Mouse (Mus musculus): ENCODE measurements around the gene Tmem266. TPM values are rescaled to one million over a fixed set of nuclear protein-coding genes. Genes with fewer than 3 reads are reported as not detected.

Gene Tmem266
- polyA plus RNA-seq, 1 experiment from 2014 or later: 0.94 TPM

DNA sequence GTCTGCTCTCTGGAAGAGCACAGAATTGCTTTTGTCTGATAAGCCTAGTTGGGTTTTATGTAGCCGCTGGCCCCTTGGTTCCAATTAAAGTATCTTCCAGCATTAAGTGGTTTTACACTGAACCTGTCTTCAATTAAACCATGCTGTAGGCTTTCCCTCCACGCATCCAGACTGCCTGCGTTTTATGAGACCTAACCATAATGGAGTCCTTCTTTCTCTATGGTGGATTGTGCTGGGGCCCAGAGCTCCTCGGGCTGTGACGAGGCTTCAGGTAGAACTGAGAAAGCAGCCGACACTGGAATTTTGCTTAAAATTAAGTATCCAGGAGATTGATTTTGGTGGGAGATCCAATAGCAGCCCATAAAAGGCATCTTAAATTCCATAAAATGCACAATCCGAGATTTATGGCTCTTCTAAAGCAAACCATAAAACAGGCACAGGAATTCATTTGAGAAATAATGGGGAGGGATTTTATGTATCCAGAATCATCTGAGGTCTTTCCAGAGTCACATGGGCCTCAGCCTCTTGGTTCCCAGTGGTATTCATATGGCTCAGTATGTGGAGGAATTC, 72.4 kb downstream of the Tmem266 start:
- Histone ChIP-seq H3K27me3 (replicated peaks; ENCODE audit: control insufficient read depth, insufficient read depth, low read length) (no peaks in the 10 kb centered on the region), H3K4me2 (ENCODE audit: low read length) (no peak overlapping the region), H3K27ac (ENCODE audit: low read depth, low read length) (no peak overlapping the region), H3K9ac (ENCODE audit: low read length) (no peak overlapping the region), H3K36me3 (ENCODE audit: control insufficient read depth, insufficient read depth, low read length) (no peaks in the 10 kb centered on the region), H3K9me3 (replicated peaks; ENCODE audit: control insufficient read depth, low read length) (no peaks in the 10 kb centered on the region), H3K4me1 (ENCODE audit: control insufficient read depth, insufficient read depth, low read length) (no peaks in the 10 kb centered on the region), H3K4me3 (ENCODE audit: low read depth, low read length) (no peak overlapping the region)
- ATAC-seq (no peak), DNase-seq (ENCODE audit: low spot score) (no peak)
- 79% methylated on average over 7 of the region's 7 CpGs for WGBS

GRCm38 (mm10) chr9:55402276-55402675, 75.6 kb downstream of the Tmem266 start:
- Histone ChIP-seq H3K9ac (ENCODE audit: low read length) (no peak overlapping the region), H3K27me3 (replicated peaks; ENCODE audit: control insufficient read depth, insufficient read depth, low read length) (no peaks in the 10 kb centered on the region), H3K36me3 (ENCODE audit: control insufficient read depth, insufficient read depth, low read length) (no peaks in the 10 kb centered on the region), H3K4me1 (ENCODE audit: control insufficient read depth, insufficient read depth, low read length) (no peaks in the 10 kb centered on the region), H3K4me3 (ENCODE audit: low read depth, low read length) (no peak overlapping the region), H3K27ac (ENCODE audit: low read depth, low read length) (no peak overlapping the region), H3K9me3 (replicated peaks; ENCODE audit: control insufficient read depth, low read length) (no peaks in the 10 kb centered on the region), H3K4me2 (ENCODE audit: low read length) (no peak overlapping the region)
- no peak for ATAC-seq
- no peak for DNase-seq (ENCODE audit: low spot score)
- WGBS: 80% methylated on average over 7 of the region's 7 CpGs

GRCm38 (mm10) chr9:55404256-55404655, 77.5 kb downstream of the Tmem266 start:
- Histone ChIP-seq H3K36me3 (ENCODE audit: control insufficient read depth, insufficient read depth, low read length) (no peaks in the 10 kb centered on the region), H3K9ac (ENCODE audit: low read length) (no peak overlapping the region), H3K27ac (ENCODE audit: low read depth, low read length) (no peak overlapping the region), H3K4me1 (ENCODE audit: control insufficient read depth, insufficient read depth, low read length) (0 out of 2 replicates have a peak, but pooled peaks cover 2% of the 10 kb centered on the region), H3K9me3 (replicated peaks; ENCODE audit: control insufficient read depth, low read length) (no peaks in the 10 kb centered on the region), H3K4me3 (ENCODE audit: low read depth, low read length) (no peak overlapping the region), H3K4me2 (ENCODE audit: low read length) (no peak overlapping the region), H3K27me3 (replicated peaks; ENCODE audit: control insufficient read depth, insufficient read depth, low read length) (no peaks in the 10 kb centered on the region)
- DNase-seq (ENCODE audit: low spot score) (no peak), ATAC-seq (no peak)
- 81% methylated on average over 4 of the region's 4 CpGs for WGBS

DNA sequence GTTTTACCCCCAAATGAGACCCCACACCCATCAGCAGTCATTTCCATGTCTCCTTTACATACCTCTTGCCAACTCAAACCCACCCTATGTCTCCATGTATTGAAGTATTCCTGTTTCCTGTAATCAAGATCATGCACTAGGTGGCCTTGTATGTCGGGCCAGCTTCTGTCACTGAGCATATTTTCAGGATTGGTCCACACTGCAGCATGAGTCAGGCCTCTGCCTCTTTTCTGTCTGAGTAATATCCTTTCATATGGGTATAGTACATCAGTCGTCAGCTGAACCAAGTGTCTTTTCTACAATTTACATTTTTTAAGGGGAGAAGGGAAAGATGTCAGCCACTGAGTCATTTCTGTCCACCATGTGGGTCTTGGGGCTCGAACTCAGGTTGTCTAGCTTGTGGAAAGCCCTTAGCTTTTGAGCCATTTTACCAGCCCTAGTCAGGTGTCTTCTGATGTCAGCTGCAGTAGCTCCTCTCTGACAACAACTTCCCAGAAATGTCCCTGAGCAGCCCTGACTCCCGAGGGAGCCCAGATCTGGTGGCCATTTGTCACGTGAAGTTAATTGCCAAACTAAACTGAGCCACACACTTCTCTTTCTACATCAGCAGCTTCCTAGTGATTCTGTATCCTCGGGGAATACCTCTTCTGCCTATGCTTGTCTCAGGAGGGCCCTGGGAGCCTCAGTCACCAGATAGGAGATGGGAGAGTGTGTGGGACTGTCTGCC, 78.4 kb downstream of the Tmem266 start:
- DNase-seq (ENCODE audit: low spot score): no peak
- no peaks in the 10 kb centered on the region for H3K36me3 ChIP-seq (ENCODE audit: control insufficient read depth, insufficient read depth, low read length)
- no peak overlapping the region for H3K27ac ChIP-seq (ENCODE audit: low read depth, low read length)
- no peaks in the 10 kb centered on the region for H3K9me3 ChIP-seq (replicated peaks; ENCODE audit: control insufficient read depth, low read length)
- H3K4me3 ChIP-seq (ENCODE audit: low read depth, low read length): no peak overlapping the region
- H3K9ac ChIP-seq (ENCODE audit: low read length): no peak overlapping the region
- no peak overlapping the region for H3K4me2 ChIP-seq (ENCODE audit: low read length)
- WGBS: 78% methylated on average over 6 of the region's 6 CpGs
- H3K27me3 ChIP-seq (replicated peaks; ENCODE audit: control insufficient read depth, insufficient read depth, low read length): no peaks in the 10 kb centered on the region
- ATAC-seq: no peak
- H3K4me1 ChIP-seq (ENCODE audit: control insufficient read depth, insufficient read depth, low read length): 0 out of 2 replicates have a peak, but pooled peaks cover 2% of the 10 kb centered on the region

DNA sequence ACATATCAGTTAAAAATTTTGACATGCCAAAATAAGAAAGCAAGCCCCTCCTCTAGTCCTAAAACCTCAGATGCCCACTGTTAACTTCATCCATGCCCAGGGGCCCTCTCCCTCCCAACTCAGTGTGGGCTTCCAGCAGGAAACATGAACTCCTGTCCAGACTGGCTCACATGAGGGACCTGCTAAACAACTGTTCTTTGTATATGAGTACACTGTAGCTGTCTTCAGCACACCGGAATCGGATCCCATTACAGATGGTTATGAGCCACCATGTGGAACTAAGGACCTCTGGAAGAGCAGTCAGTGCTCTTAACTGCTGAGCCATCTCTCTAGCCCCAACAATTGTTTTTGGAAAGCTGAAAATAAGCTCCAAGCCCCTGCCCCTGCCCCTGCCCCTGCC, 80.1 kb downstream of the Tmem266 start:
- H3K4me1 ChIP-seq (ENCODE audit: control insufficient read depth, insufficient read depth, low read length): 0 out of 2 replicates have a peak, but pooled peaks cover 2% of the 10 kb centered on the region
- H3K36me3 ChIP-seq (ENCODE audit: control insufficient read depth, insufficient read depth, low read length): no peaks in the 10 kb centered on the region
- 88% methylated on average over 2 of the region's 2 CpGs for WGBS
- DNase-seq (ENCODE audit: low spot score) (no peak), ATAC-seq (no peak)
- no peak overlapping the region for H3K9ac ChIP-seq (ENCODE audit: low read length)
- no peak overlapping the region for H3K27ac ChIP-seq (ENCODE audit: low read depth, low read length)
- no peak overlapping the region for H3K4me3 ChIP-seq (ENCODE audit: low read depth, low read length)
- H3K27me3 ChIP-seq (replicated peaks; ENCODE audit: control insufficient read depth, insufficient read depth, low read length): no peaks in the 10 kb centered on the region
- H3K9me3 ChIP-seq (replicated peaks; ENCODE audit: control insufficient read depth, low read length): no peaks in the 10 kb centered on the region
- no peak overlapping the region for H3K4me2 ChIP-seq (ENCODE audit: low read length)

GRCm38 (mm10) chr9:55408851-55409250, 82.1 kb downstream of the Tmem266 start:
- WGBS: 49% methylated on average over 4 of the region's 4 CpGs
- no peak overlapping the region for H3K4me3 ChIP-seq (ENCODE audit: low read depth, low read length)
- H3K4me2 ChIP-seq (ENCODE audit: low read length): no peak overlapping the region
- no peaks in the 10 kb centered on the region for H3K27me3 ChIP-seq (replicated peaks; ENCODE audit: control insufficient read depth, insufficient read depth, low read length)
- no peaks in the 10 kb centered on the region for H3K36me3 ChIP-seq (ENCODE audit: control insufficient read depth, insufficient read depth, low read length)
- no peak overlapping the region for H3K9ac ChIP-seq (ENCODE audit: low read length)
- no peaks in the 10 kb centered on the region for H3K9me3 ChIP-seq (replicated peaks; ENCODE audit: control insufficient read depth, low read length)
- H3K27ac ChIP-seq (ENCODE audit: low read depth, low read length): no peak overlapping the region
- DNase-seq (ENCODE audit: low spot score) (peak; percentile 16), ATAC-seq (no peak)
- 0 out of 2 replicates have a peak, but pooled peaks cover 2% of the 10 kb centered on the region for H3K4me1 ChIP-seq (ENCODE audit: control insufficient read depth, insufficient read depth, low read length)

DNA sequence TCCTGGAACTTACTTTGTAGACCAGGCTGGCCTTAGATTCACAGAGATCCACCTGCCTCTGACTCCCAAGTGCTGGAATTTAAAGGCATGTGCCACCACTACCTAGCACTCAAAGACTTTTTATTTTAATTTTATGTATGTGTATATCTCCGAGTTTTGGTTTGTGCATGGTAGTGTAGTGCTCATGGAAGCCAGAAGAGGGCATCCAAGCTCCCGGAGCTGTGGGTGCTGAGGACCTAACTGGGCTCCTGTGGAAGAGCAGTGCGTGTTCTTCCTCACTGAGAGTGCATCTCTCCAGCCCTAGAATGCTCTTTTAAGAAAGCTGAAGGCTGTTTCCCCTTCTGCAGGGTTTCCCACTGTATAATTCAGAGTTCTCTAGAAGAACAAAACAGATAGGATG, 83.1 kb downstream of the Tmem266 start:
- H3K4me1 ChIP-seq (ENCODE audit: control insufficient read depth, insufficient read depth, low read length): 0 out of 2 replicates have a peak, but pooled peaks cover 2% of the 10 kb centered on the region
- no peak overlapping the region for H3K4me3 ChIP-seq (ENCODE audit: low read depth, low read length)
- no peak for ATAC-seq
- no peaks in the 10 kb centered on the region for H3K27me3 ChIP-seq (replicated peaks; ENCODE audit: control insufficient read depth, insufficient read depth, low read length)
- 43% methylated on average over 3 of the region's 3 CpGs for WGBS
- H3K27ac ChIP-seq (ENCODE audit: low read depth, low read length): no peak overlapping the region
- H3K9ac ChIP-seq (ENCODE audit: low read length): no peak overlapping the region
- DNase-seq (ENCODE audit: low spot score): no peak
- H3K9me3 ChIP-seq (replicated peaks; ENCODE audit: control insufficient read depth, low read length): no peaks in the 10 kb centered on the region
- H3K4me2 ChIP-seq (ENCODE audit: low read length): no peak overlapping the region
- H3K36me3 ChIP-seq (ENCODE audit: control insufficient read depth, insufficient read depth, low read length): no peaks in the 10 kb centered on the region

DNA sequence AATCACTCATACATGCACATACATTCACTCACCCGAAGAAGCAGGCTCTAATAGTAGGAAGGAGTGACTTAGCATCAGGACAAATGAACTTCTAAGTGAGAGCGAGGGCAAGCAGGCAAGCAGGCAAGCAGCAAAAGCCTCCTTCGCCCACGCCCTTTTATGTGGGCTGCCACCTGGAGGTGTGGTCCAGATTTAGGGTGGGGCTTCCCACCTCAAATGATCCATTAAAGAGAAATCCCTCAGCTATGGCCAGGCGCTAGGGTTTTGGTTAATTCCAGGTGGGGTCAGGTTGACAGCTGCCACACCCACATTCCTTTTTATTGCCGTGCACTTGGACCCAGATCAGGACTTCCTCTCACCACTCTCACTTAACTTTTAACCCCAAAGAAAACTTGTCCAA, 83.7 kb downstream of the Tmem266 start:
- H3K27ac ChIP-seq (ENCODE audit: low read depth, low read length): no peak overlapping the region
- no peak overlapping the region for H3K4me2 ChIP-seq (ENCODE audit: low read length)
- DNase-seq (ENCODE audit: low spot score) (no peak), ATAC-seq (no peak)
- H3K9me3 ChIP-seq (replicated peaks; ENCODE audit: control insufficient read depth, low read length): no peaks in the 10 kb centered on the region
- no peaks in the 10 kb centered on the region for H3K27me3 ChIP-seq (replicated peaks; ENCODE audit: control insufficient read depth, insufficient read depth, low read length)
- no peak overlapping the region for H3K9ac ChIP-seq (ENCODE audit: low read length)
- 0 out of 2 replicates have a peak, but pooled peaks cover 2% of the 10 kb centered on the region for H3K4me1 ChIP-seq (ENCODE audit: control insufficient read depth, insufficient read depth, low read length)
- WGBS: 72% methylated on average over 6 of the region's 6 CpGs
- no peaks in the 10 kb centered on the region for H3K36me3 ChIP-seq (ENCODE audit: control insufficient read depth, insufficient read depth, low read length)
- H3K4me3 ChIP-seq (ENCODE audit: low read depth, low read length): no peak overlapping the region

GRCm38 (mm10) chr9:55411154-55411553, 84.4 kb downstream of the Tmem266 start:
- Histone ChIP-seq H3K27ac (ENCODE audit: low read depth, low read length) (no peak overlapping the region), H3K9ac (ENCODE audit: low read length) (no peak overlapping the region), H3K4me1 (ENCODE audit: control insufficient read depth, insufficient read depth, low read length) (0 out of 2 replicates have a peak, but pooled peaks cover 2% of the 10 kb centered on the region), H3K9me3 (replicated peaks; ENCODE audit: control insufficient read depth, low read length) (no peaks in the 10 kb centered on the region), H3K4me3 (ENCODE audit: low read depth, low read length) (no peak overlapping the region), H3K4me2 (ENCODE audit: low read length) (no peak overlapping the region), H3K27me3 (replicated peaks; ENCODE audit: control insufficient read depth, insufficient read depth, low read length) (no peaks in the 10 kb centered on the region), H3K36me3 (ENCODE audit: control insufficient read depth, insufficient read depth, low read length) (no peaks in the 10 kb centered on the region)
- no peak for DNase-seq (ENCODE audit: low spot score)
- ATAC-seq: no peak
- 35% methylated on average over 6 of the region's 6 CpGs for WGBS

Measured in forebrain, embryonic 14.5 days (tissue).